Mouse (Mus musculus) myocyte (in vitro differentiated cells): ENCODE data around the gene Pih1d1.

Source experiments
- CEBPB ChIP-seq: IDR thresholded peaks from 2 replicates; pipeline ENCODE4 v1.6.1; 2011; ENCODE audit warnings: mild to moderate bottlenecking, moderate library complexity; ENCODE audit not compliant: poor library complexity, insufficient read depth, severe bottlenecking
- E2F4 ChIP-seq: IDR thresholded peaks from one replicate; pipeline ENCODE4 v1.6.1; 2011; ENCODE audit warnings: mild to moderate bottlenecking, control low read depth, moderate library complexity; ENCODE audit not compliant: insufficient read depth
- MAX ChIP-seq: IDR thresholded peaks from one replicate; pipeline ENCODE4 v1.6.1; 2011; ENCODE audit warnings: low read depth, mild to moderate bottlenecking, control low read depth
- MYOD1 ChIP-seq, 3 experiments: IDR thresholded peaks; one replicate each; pipeline ENCODE4 v1.6.1; 2011; ENCODE audit warnings: control low read depth in 2 of 3, low read depth in 2 of 3, mild to moderate bottlenecking in 2 of 3, moderate library complexity in 1 of 3; ENCODE audit not compliant: insufficient read length in 2 of 3, control insufficient read depth in 1 of 3
- MYOG ChIP-seq, 3 experiments: IDR thresholded peaks; one replicate each; pipeline ENCODE4 v1.6.1; 2011; ENCODE audit warnings: control low read depth in 2 of 3, low read depth in 2 of 3, mild to moderate bottlenecking in 2 of 3; ENCODE audit not compliant: insufficient read length in 2 of 3, control insufficient read depth in 1 of 3, insufficient read depth in 1 of 3
- POLR2A ChIP-seq: IDR thresholded peaks from one replicate; pipeline ENCODE4 v1.6.1; 2011; ENCODE audit warnings: low read depth, mild to moderate bottlenecking, control low read depth, moderate library complexity; ENCODE audit not compliant: insufficient read length
- POLR2AphosphoS2 ChIP-seq: IDR thresholded peaks from one replicate; pipeline ENCODE4 v1.6.1; 2011; ENCODE audit warnings: low read depth, control low read depth; ENCODE audit not compliant: insufficient read length
- SRF ChIP-seq: IDR thresholded peaks from one replicate; pipeline ENCODE4 v1.6.1; 2011; ENCODE audit warnings: low read depth; ENCODE audit not compliant: control insufficient read depth, insufficient read length
- TCF12 ChIP-seq: IDR thresholded peaks from one replicate; pipeline ENCODE4 v1.6.1; 2011; ENCODE audit warnings: mild to moderate bottlenecking, control low read depth; ENCODE audit not compliant: poor library complexity, insufficient read depth, severe bottlenecking
- TCF3 ChIP-seq: IDR thresholded peaks from one replicate; pipeline ENCODE4 v1.6.1; 2011; ENCODE audit warnings: low read depth, control low read depth; ENCODE audit not compliant: insufficient read length
- USF1 ChIP-seq: IDR thresholded peaks from one replicate; pipeline ENCODE4 v1.6.1; 2011; ENCODE audit warnings: low read depth, mild to moderate bottlenecking, control low read depth, moderate library complexity

DNA sequence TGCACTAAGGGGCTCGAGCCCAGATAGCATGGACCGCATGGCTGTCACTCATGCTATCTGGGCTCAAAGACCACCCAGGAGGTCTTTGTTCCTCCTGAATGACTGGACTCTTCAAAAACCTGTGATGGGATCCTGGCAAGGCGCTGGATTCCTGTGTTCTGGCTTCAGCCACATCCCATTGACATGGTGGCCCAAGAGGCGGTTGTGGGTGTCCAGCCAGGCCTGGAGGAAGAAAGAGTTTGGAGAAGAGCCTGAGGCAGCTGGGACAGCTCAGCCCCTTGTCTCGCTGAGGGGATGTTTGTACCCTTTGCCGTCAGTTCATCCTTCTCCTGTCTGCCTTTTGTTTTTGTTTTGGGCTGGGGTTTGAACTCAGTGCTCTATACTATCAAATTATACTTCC is 4.6 kb upstream of the Pih1d1 start:
- TF ChIP-seq POLR2A, result no peak
- TF ChIP-seq SRF, result no peak
- TF ChIP-seq E2F4, result no peak
- no peak for TF ChIP-seq POLR2AphosphoS2
- no peak for TF ChIP-seq USF1
- TF ChIP-seq CEBPB, result no peak
- no peak for TF ChIP-seq MYOG (IDR thresholded peaks at IDR 0.05; ENCODE audit: control insufficient read depth in 1 of 3, insufficient read depth in 1 of 3, insufficient read length in 2 of 3, low read depth in 2 of 3)
- TF ChIP-seq MAX, result no peak
- TF ChIP-seq TCF12, result no peak
- TF ChIP-seq TCF3, result no peak
- no peak for TF ChIP-seq MYOD1 (IDR thresholded peaks at IDR 0.05; ENCODE audit: control insufficient read depth in 1 of 3, insufficient read length in 2 of 3, low read depth in 2 of 3)
